Mouse (Mus musculus): ENCODE results near the gene Gm47283. TPM values are rescaled to one million over a fixed set of nuclear protein-coding genes. Genes with fewer than 3 reads are reported as not detected.
A peak's percentile ranks its signal among the peaks of the same experiment; 100 is the strongest.
"Not testable (repeated sequence)": the region's sequence is repeated elsewhere in the genome, so short reads cannot be mapped to it uniquely, and the experiment has no call there.

Gene Gm47283
- polyA plus RNA-seq (2016; fragmentation: Nextera tagmentation; extraction: Ambion mirVana), result not detected in 2 replicates

DNA sequence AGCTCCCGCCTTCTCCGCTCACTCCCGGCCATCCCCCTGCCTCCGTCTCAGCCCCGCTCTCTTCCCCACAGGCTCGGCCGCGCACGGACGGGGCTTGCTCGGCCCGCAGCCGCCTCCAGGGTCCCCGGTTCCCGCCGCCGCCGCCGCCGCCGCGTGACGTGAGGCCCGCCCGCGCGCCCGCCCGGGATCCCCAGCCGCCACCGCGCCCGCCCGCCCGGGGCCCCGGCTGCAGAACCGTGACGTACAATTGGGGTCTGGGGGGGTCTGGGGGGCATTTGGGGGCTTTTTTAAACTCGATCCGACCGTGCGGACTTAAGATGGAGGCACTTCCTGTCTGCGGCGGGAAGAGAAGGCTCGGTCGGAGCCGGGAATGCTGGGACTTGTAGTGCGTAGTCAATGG lies at the start of gene Gm47283:
Gene Gm47283, plus strand, starts transcription at position 301 of the 400 bp plus-strand sequence.
- WGBS, result no CpG with 5 or more reads among the region's 48 CpGs
- H3K4me2 ChIP-seq; H3K9me3 ChIP-seq (replicated peaks); H3K27me3 ChIP-seq (replicated peaks); H3K4me3 ChIP-seq; H3K9ac ChIP-seq; ATAC-seq (ENCODE audit: insufficient number of reproducible peaks, low FRiP score); H3K27ac ChIP-seq (ENCODE audit: poor library complexity, severe bottlenecking); H3K36me3 ChIP-seq; H3K4me1 ChIP-seq (replicated peaks): not testable (repeated sequence)

DNA sequence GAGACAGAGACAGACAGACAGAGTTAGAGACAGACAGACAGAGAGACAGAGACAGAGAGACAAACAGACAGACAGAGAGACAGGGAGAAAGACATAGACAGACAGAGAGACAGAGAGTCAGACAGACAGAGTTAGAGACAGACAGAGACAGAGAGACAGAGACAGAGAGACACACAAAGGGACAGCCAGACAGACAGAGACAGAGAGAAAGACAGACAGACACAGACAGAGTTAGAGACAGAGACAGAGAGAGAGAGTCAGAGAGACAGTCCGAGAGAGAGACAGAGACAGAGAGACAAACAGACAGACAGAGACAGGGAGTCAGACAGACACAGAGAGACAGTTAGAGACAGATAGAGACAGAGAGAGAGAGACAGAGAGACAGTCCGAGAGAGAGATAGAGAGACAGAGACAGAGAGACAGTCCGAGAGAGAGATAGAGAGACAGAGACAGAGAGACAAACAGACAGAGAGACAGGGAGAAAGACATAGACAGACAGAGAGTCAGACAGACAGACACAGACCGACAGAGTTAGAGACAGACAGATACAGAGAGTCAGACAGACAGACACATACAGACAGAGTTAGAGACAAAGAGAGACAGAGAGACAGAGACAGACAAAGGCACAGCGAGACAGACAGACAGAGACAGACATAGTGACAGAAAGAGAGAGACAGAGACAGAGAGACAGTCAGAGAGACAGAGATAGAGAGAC lies 49.2 kb upstream of the Gm47283 start:
- not testable (repeated sequence) for H3K9ac ChIP-seq; ATAC-seq (ENCODE audit: insufficient number of reproducible peaks, low FRiP score); H3K4me1 ChIP-seq (replicated peaks); H3K27me3 ChIP-seq (replicated peaks); H3K27ac ChIP-seq (ENCODE audit: poor library complexity, severe bottlenecking); H3K4me2 ChIP-seq; H3K4me3 ChIP-seq
- H3K9me3 ChIP-seq (replicated peaks), result peaks cover 24% of the 10 kb centered on the region
- WGBS, result 75% methylated on average over 4 of the region's 5 CpGs
- H3K36me3 ChIP-seq, result peaks cover 19% of the 10 kb centered on the region

DNA sequence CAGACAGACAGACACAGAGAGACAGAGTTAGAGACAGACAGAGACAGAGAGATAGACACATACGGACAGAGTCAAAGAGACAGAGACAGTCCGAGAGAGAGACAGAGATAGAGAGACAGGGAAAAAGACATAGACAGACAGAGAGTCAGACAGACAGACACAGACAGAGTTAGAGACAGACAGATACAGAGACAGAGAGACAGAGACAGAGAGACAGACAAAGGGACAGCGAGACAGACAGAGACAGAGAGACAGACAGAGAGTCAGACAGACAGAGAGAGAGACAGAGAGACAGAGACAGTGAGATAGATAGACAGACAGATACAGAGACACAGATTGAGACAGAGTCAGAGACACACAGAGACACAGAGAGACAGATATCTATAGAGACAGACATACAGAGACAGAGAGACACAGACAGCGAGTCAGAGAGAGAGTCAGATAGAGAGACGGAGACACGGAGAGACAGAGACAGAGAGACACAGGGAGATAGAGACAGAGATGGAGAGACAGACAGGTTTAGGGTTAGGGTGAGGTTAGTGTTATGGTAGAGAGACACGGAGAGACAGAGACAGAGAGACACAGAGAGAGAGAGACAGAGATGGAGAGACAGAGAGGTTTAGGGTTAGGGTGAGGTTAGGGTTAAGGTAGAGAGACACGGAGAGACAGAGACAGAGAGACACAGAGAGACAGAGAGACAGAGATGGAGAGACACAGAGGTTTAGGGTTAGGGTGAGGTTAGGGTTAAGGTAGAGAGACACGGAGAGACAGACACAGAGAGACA lies 48.1 kb upstream of the Gm47283 start:
- not testable (repeated sequence) for H3K27me3 ChIP-seq (replicated peaks); ATAC-seq (ENCODE audit: insufficient number of reproducible peaks, low FRiP score)
- WGBS, result 74% methylated on average over 6 of the region's 9 CpGs

DNA sequence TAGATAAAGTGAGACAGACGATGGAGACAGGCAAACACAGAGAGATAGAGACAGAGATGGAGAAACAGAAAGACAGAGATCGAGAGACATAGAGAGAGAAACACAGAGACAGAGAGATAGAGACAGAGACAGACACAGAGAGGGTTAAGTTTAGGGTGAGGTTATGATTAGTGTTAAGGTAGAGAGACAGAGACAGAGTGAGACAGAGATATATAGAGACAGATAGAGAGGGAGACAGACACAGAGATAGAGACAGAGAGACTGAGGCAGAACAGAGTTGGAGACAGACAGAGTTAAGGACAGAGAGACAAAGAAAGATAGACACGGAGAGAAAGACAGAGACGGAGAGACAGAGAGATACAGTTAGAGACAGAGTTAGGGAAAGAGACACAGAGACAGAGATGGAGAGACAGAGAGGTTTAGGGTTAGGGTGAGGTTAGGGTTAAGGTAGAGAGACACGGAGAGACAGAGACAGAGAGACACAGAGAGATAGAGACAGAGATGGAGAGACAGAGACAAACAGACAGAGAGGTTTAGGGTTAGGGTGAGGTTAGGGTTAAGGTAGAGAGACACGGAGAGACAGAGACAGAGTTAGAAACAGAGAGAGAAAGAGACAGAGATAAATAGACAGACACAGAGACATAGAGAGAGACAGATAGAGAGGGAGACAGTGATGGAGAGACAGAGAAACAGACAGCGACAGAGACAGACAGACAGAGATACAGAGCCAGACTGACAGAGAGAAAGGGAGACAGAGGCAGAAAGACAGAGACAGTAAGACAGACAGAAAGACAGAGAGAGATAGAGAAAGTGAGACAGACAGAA lies 46.7 kb upstream of the Gm47283 start:
- Histone ChIP-seq H3K27ac (ENCODE audit: poor library complexity, severe bottlenecking) (no peak overlapping the region), H3K4me1 (replicated peaks) (no peaks in the 10 kb centered on the region), H3K9ac (no peak overlapping the region), H3K9me3 (replicated peaks) (peaks cover 42% of the 10 kb centered on the region), H3K36me3 (peaks cover 39% of the 10 kb centered on the region), H3K27me3 (replicated peaks) (no peaks in the 10 kb centered on the region), H3K4me2 (no peak overlapping the region), H3K4me3 (no peak overlapping the region)
- 68% methylated on average over 4 of the region's 7 CpGs for WGBS
- no peak for ATAC-seq (ENCODE audit: insufficient number of reproducible peaks, low FRiP score)

More for the DNA sequence above, 48.1 kb upstream of the Gm47283 start:
- not testable (repeated sequence) for H3K4me3 ChIP-seq; H3K9ac ChIP-seq; H3K4me2 ChIP-seq; H3K27ac ChIP-seq (ENCODE audit: poor library complexity, severe bottlenecking); H3K4me1 ChIP-seq (replicated peaks)
- H3K36me3 ChIP-seq, result peaks cover 25% of the 10 kb centered on the region
- peaks cover 30% of the 10 kb centered on the region for H3K9me3 ChIP-seq (replicated peaks)

DNA sequence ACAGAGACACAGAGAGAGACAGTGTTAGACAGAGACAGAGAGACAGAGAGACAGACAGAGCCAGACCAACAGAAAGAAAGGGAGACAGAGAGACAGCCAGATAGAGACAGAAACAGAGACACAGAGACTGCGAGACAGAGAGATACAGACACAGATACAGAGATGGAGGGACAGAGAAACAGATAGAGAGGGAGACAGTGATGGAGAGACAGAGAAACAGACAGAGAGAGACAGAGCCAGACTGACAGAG lies 46.2 kb upstream of the Gm47283 start:
- ATAC-seq (ENCODE audit: insufficient number of reproducible peaks, low FRiP score), result no peak

DNA sequence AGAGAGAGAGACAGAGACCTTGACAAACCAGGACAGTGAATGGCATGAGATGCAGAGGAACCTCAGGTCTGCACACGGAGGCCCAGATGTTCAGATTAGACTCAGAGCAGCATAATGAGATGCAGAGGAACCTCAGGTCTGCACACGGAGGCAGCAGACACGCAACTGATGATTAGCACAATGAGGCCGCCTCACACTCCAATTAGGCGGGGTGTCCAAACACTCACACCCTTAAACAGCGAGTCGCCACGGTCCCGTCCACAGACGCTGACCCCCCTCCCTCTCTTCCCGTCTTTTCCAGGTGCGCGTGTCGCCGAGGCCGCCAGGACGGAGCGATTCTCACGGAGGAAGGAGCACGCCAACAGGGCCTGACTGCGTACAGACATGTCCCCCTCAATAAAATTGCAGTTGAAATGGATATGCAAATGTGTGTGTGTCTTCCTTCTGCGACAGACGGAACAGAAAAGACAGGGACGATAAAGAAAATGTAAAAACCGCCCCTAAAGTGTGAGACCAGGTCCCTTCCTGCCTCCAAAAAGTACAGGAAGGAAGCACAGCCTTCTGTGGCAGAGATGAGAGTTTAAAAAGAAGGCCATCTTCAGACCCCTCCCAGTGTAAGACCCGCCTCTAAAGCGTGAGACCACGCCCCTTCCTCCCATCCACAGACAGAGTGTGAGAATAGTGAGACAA lies 45.6 kb upstream of the Gm47283 start:
- not testable (repeated sequence) for H3K4me2 ChIP-seq; H3K9ac ChIP-seq; H3K4me1 ChIP-seq (replicated peaks); H3K27me3 ChIP-seq (replicated peaks); H3K4me3 ChIP-seq; H3K27ac ChIP-seq (ENCODE audit: poor library complexity, severe bottlenecking)
- Histone ChIP-seq H3K9me3 (replicated peaks) (peaks cover 44% of the 10 kb centered on the region), H3K36me3 (peaks cover 40% of the 10 kb centered on the region)
- peak; percentile 54 for ATAC-seq (ENCODE audit: insufficient number of reproducible peaks, low FRiP score)
- WGBS, result 69% methylated on average over 28 of the region's 28 CpGs

More for the DNA sequence above, 46.2 kb upstream of the Gm47283 start:
- Histone ChIP-seq H3K4me2 (no peak overlapping the region), H3K9ac (no peak overlapping the region), H3K4me1 (replicated peaks) (no peaks in the 10 kb centered on the region), H3K27ac (ENCODE audit: poor library complexity, severe bottlenecking) (no peak overlapping the region), H3K27me3 (replicated peaks) (no peaks in the 10 kb centered on the region), H3K4me3 (no peak overlapping the region), H3K9me3 (replicated peaks) (peaks cover 44% of the 10 kb centered on the region), H3K36me3 (peaks cover 40% of the 10 kb centered on the region)
- WGBS, result 92% methylated on average over 1 of the region's 1 CpGs

DNA sequence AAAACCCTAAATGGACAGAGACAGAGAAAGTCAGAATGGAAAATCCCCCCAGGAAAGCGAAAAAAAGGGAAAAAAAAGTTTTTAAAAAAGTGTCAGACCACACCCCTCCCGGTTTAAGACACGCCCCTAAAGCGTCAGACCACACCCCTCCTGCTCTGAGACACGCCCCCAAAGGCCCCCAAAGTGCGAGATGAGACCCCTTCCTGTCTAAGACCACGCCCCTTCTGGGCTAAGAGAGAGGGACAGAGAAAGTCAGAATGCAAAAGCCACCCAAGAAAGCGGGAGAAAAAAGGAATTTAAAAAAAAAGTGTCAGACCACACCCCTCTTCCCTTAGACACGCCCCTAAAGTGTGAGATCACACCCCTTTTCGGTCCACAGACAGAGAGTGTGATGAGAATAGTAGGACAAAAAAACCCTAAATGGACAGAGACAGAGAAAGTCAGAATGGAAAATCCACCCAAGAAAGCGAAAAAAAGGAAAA lies 45.0 kb upstream of the Gm47283 start:
- H3K4me2 ChIP-seq; H3K9ac ChIP-seq; H3K27ac ChIP-seq (ENCODE audit: poor library complexity, severe bottlenecking); H3K4me1 ChIP-seq (replicated peaks); H3K4me3 ChIP-seq; H3K27me3 ChIP-seq (replicated peaks): not testable (repeated sequence)
- peaks cover 45% of the 10 kb centered on the region for H3K36me3 ChIP-seq
- WGBS, result 52% methylated on average over 11 of the region's 11 CpGs
- peak; percentile 23 for ATAC-seq (ENCODE audit: insufficient number of reproducible peaks, low FRiP score)
- H3K9me3 ChIP-seq (replicated peaks), result peaks cover 50% of the 10 kb centered on the region

DNA sequence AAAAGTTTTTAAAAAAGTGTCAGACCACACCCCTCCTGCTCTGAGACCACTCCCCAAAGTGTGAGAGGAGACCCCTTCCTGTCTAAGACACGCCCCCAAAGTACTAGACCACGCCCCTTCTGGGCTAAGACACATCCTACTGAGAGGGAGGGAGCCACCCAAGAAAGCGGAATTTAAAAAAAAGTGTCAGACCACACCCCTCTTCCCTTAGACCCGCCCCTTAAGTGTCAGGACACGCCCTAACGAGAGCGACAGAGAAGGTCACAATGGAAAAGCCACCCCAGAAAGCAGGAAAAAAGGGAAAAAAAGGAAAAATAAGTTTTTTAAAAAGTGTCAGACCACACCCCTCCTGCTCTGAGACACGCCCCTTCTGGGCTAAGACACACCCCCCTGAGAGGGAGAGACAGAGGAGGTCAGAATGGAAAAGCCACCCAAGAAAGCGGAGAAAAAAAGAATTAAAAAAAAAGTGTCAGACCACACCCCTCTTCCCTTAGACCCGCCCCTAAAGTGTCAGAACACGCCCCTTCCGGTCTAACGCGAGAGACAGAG lies 44.5 kb upstream of the Gm47283 start:
- no peak overlapping the region for H3K4me2 ChIP-seq
- no peak overlapping the region for H3K4me3 ChIP-seq
- H3K36me3 ChIP-seq, result peaks cover 47% of the 10 kb centered on the region
- H3K27me3 ChIP-seq (replicated peaks), result no peaks in the 10 kb centered on the region
- H3K27ac ChIP-seq (ENCODE audit: poor library complexity, severe bottlenecking), result no peak overlapping the region
- no peaks in the 10 kb centered on the region for H3K4me1 ChIP-seq (replicated peaks)
- peaks cover 53% of the 10 kb centered on the region for H3K9me3 ChIP-seq (replicated peaks)
- peak; percentile 23 for ATAC-seq (ENCODE audit: insufficient number of reproducible peaks, low FRiP score)
- 44% methylated on average over 14 of the region's 14 CpGs for WGBS
- no peak overlapping the region for H3K9ac ChIP-seq

DNA sequence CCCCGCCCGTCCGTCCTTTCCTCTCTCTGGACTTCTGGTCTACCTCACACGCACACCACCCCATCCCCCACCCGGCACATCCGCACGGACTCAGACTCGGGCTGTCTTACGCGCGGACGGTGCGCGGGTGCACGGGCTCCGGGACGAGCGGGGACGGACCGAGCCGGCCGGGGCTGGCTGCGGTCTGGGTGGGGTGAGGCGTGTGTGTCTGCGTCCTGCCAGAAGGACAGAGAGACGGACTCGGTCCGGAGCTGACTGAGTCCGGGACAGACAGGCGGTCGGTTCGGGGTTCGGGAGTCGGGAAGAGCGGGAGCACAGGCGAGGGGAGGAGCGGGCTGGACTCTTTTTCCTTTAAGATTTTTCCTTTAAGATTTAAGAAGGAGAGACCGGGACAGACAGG lies 43.5 kb upstream of the Gm47283 start:
- not testable (repeated sequence) for H3K27me3 ChIP-seq (replicated peaks); H3K4me2 ChIP-seq; H3K4me1 ChIP-seq (replicated peaks); H3K9ac ChIP-seq; H3K27ac ChIP-seq (ENCODE audit: poor library complexity, severe bottlenecking); H3K4me3 ChIP-seq
- 77% methylated on average over 38 of the region's 38 CpGs for WGBS
- peak; percentile 70 for ATAC-seq (ENCODE audit: insufficient number of reproducible peaks, low FRiP score)
- peaks cover 49% of the 10 kb centered on the region for H3K36me3 ChIP-seq
- H3K9me3 ChIP-seq (replicated peaks), result peaks cover 49% of the 10 kb centered on the region

DNA sequence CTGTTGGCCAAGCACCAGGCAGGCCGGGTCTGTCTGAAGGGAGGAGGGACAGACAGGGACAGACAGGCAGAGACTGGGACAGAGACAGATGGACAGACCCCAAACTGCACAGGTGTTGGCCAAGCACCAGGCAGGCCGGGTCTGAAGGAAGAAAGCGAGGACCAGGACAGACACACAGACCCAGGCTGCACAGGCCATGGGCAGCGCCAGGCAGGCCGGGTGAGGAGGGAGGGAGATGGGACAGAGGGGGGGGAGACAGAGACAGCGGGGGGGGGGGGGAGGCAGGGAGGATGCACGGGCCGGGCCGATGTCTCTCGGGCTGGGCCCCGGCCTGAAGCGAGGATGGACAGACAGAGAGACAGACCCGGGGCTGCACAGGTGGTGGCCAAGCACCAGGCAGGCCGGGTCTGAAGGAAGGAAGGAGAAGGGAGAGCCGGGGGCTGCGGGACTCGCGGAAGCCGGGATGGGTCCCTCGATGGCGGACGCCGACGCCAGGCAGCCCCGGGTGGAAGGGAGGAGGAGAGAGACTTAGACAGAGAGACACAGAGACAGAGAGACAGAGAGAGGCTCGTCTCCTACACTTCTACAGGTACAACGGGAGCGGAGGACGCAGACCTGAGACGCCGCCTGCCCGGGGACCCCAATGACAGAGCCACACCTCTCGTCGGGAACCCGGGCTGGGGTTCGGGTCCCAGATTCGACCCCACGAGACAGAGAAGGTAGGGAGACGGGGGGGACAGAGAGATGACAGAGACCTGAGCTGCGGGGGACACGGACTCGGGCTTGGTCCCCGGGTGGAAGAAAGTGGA lies 42.9 kb upstream of the Gm47283 start:
- Histone ChIP-seq H3K9me3 (replicated peaks) (peaks cover 49% of the 10 kb centered on the region), H3K36me3 (peaks cover 49% of the 10 kb centered on the region)
- H3K4me3 ChIP-seq; H3K27ac ChIP-seq (ENCODE audit: poor library complexity, severe bottlenecking); H3K27me3 ChIP-seq (replicated peaks); H3K4me1 ChIP-seq (replicated peaks); H3K9ac ChIP-seq; H3K4me2 ChIP-seq: not testable (repeated sequence)
- ATAC-seq (ENCODE audit: insufficient number of reproducible peaks, low FRiP score), result peak; percentile 17
- 83% methylated on average over 43 of the region's 43 CpGs for WGBS
